Mouse (Mus musculus) layer of hippocampus, adult 9-10 months (tissue): ENCODE results near the gene Runx1.

Source experiments
- DNase-seq: peaks from one replicate; pipeline ENCODE4 v3.0.0; 2022; ENCODE audit warnings: low spot score

Runx1 gene

DNA sequence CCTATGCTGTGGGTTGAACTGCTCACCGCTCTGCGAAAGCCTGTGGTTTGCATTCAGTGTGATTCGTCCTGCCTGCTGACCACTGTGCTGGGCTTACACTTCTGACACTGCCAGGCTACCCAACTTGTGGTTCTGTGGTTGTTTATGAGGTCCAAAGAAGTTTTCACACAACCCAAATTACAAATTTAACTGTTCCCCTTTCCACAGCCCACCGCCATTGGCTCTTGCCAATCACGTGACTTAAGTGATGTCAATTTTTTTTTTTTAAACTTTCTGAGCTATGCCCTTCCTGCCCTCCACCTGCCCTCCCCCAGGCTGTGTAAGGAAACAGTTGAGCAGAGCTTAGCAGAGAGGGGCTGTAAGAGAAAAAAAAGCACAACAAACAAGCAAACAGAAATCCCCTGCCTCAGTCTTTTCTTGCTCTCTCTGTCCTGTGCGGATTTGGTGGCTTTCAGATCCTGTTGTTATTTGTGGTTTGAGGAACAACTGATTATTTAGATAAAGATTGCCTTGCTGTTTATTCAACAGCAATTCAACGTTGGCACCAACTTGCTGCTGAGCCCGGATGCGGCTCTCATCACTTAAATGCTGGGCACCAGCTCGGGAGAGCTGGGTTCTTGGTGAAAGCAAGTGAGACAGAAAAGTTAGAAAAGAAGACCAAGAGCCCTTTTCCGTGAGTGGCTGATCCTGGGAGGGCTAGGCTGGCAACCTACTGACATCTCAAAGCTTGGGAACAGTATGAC lies at the start of gene Runx1:
Gene Runx1 (minus strand): TSS at position 242 of the 743 bp plus-strand sequence.
- DNase-seq = no peak

GRCm38 (mm10) chr16:92874015-92874414 lies 48.1 kb upstream of the Runx1 start:
- DNase-seq = no peak

DNA sequence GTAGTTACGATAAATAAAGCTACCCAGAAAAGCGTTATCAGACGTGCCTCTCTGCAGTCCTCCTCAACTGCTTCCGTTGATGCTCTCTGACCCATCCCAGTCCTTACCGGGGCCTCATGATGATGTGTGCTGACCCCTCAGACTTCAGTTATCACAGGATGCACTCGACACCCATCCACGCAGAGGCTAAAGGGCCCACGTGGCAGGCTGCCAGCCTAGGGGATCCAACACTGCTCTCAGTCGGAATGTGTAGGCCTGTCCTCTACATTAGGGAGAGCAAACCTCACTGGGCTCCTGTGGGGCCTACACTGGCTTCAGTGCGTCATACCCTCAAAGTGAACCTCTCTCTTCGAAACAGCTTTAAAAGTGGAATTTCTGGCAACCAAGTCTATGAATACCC lies 45.8 kb upstream of the Runx1 start:
- DNase-seq = no peak

- DNase-seq = no peak
Measured at GRCm38 (mm10) chr16:92868550-92868949, 42.6 kb upstream of the Runx1 start.

- DNase-seq = no peak
Measured at GRCm38 (mm10) chr16:92867261-92867935, 41.4 kb upstream of the Runx1 start.

GRCm38 (mm10) chr16:92865314-92865713 lies 39.4 kb upstream of the Runx1 start:
- no peak for DNase-seq

DNA sequence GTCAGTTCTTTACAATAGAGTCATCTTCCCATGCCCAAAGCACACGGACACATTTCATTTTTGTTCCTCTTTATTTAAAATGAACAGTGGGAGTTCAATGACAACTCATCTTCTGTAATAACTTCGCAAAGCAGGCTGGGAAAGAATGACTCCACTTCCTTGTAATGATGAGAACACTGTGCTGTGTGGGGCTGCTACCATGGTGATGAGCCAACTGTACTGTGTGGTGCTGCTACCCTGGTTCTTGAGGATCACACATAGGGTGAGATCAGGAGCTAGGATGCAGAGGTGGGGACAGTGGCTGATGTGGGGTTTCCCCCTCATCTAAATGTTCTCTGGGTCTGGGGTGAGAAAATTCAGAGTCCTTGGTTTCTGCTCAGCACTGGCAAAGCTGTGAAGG lies 38.2 kb upstream of the Runx1 start:
- no peak for DNase-seq

GRCm38 (mm10) chr16:92863179-92863578 lies 37.2 kb upstream of the Runx1 start:
- no peak for DNase-seq

DNA sequence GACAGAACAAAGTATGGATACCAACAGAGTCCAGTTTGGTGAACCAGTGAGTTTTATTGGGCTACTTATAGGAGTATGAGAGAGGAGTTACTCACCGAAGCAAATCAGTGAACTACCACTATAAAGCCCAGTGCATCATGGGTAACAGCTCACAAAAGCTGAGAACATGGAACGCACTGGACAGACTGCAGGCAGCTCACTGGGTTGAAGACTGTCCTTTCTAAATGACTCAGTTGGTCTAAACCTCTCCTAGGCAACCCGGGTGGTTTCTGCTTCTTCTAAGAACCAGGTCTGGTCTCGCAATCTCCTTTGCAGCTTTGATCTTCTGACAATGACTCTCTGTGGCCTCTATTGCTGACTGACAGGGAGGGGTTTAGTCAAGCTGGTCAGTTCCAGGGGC lies 36.5 kb upstream of the Runx1 start:
- no peak for DNase-seq

GRCm38 (mm10) chr16:92861571-92861970 lies 35.6 kb upstream of the Runx1 start:
- DNase-seq = no peak

DNA sequence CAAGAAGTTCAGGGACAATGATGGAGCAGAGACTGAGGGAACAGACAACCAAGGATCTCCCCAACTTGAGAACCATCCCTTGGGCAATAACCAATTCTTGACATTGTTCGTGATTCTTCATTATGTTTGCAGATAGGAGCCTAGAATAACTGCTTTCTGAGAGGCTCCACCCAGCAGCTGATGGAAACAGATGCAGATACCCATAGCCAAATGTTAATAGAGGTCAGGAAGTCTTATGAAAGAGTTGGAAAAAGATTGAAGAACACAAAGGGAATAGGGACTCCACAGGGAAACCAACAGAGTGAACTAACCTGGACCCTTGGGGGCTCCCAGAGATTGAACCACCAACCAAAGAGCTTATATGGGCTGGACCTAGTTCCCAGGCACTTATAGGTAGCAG lies 34.7 kb upstream of the Runx1 start:
- no peak for DNase-seq

GRCm38 (mm10) chr16:92856779-92857178 lies 30.8 kb upstream of the Runx1 start:
- DNase-seq = no peak

- DNase-seq = no peak
Measured at GRCm38 (mm10) chr16:92852276-92852675, 26.3 kb upstream of the Runx1 start.

DNA sequence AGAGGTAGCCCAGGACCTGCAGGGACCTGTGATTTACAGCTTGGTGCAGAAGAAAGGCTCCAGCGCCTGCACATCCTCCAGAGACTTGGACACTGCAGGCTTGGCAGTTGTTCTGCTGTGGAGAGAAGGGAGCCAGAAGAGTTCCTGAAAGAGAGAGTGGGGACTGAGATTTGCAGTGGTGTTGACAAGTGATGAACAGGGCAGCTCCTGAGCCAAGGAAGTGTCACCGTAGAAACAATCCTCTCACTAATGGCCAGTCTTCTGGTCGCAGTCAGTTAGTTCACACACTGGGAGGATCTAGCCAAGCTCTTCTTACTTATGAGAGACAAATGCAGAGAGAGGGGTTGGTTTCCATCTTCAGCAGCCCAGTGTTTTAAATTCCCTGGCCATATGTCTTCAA lies 24.5 kb upstream of the Runx1 start:
- DNase-seq = no peak

DNA sequence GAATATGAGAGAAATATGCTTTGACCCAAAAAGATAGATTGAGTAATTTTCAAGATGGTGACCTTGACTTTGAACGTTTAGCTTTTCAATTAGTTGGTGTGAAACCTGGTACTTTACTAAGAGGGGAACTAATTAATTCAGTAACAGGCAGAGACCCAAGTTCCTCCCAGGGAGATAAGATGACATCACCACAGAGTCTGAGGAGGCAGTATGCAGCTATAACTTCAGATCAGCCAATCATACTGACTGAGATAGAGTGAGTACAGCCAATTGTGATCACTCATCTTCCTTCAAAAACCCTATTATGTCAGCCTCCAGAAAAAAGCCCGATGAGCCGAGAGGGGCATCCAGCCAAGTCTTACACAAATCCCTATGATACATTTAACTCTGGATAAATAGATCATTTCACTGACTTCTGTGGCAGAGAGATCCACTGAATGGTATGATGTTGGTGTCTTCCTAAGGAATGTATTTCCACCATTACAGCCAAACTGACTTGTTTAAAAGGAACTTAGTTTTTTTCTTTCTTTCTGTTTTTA lies 21.9 kb upstream of the Runx1 start:
- no peak for DNase-seq

- DNase-seq = no peak
Measured at GRCm38 (mm10) chr16:92845244-92846225, 19.6 kb upstream of the Runx1 start.

DNA sequence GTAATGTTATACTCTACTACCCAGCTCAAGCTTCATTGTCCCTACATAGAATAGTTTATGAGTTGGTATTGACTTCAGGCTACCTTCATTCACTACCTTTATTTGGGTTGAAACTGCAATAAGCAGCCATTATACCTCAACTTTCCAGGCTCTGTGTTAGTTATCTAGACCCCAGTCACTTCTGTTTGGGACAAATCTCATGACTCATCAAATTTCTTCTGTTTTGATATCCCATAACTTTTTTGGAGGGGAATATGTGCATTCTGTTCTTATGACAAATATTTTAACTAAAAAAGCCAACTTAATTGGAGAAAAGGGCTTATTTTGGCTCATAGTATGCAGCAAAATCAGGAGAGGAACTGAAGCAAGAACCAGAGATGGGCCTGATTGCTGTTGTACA lies 12.8 kb upstream of the Runx1 start:
- DNase-seq = no peak

- DNase-seq = no peak
Measured at GRCm38 (mm10) chr16:92831341-92831740, 5.4 kb upstream of the Runx1 start.

- no peak for DNase-seq
Measured at GRCm38 (mm10) chr16:92830479-92830878, 4.5 kb upstream of the Runx1 start.

DNA sequence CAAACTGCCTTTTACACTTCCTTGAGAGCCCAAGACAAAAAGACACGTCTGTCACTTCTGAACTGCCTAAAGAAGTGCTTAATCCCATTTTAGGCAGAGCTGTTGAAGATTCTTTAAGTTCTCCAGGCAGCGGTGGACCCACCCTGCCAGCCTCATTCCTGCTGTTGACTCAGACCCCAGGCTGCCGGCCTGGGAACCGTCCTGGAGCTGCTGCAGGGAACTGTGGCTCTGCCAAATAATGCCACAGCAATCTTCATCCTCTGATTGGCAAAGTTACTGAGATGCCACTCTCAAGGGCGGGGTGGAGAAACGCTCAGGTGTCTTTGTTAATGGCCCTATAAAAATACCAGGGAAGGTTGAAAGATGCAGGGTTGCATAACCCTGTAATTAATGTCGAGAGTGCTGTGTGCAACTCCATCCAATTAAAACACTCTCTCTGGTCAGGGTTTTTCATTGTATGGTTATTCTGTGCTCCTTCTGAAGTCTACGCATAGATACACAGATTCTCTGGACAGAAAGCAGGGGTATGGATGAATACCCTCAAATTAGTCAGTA lies 2.4 kb upstream of the Runx1 start:
- no peak for DNase-seq

DNA sequence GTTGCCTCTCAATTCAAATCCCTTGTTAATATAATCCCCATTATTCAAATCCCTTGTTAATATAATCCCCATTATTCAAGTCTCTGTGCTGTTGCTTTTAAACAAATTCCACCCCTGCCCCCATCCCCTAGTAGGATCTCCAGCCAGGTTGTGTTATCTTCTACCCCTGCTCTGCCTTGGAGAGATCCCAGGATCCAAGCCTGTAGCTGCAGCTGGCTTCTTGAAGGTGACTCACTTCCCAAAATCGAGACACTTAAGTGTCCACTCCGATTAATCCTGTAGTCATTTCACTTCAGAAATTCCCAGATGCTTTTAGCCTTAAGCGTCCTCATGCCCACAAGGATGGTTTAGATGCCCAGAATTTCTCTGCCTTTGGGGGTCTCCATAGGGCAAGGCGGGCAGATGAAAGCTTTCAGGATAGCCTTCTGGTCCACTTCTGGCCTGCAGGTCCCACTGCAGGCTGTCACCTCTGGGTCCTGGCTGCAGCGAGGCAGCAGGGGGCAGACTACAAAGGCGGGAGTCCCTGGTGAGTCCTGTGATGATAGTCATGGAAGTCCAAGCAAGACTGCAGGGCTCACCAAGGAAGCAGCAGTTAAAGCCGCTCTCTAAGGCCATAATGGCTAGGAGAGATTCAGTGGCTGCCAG lies 1.8 kb upstream of the Runx1 start:
- no peak for DNase-seq
